Mouse (Mus musculus) thymus, postnatal 0 days (tissue): Measurements from ENCODE around the gene Timeless. TPM values are rescaled to one million over a fixed set of nuclear protein-coding genes. Genes with fewer than 3 reads are reported as not detected.

Source experiments
- DNase-seq: peaks from one replicate; pipeline ENCODE4 v3.0.0-alpha.2; 2015; ENCODE audit warnings: low spot score
- polyA plus RNA-seq: library from polyadenylated mRNA; unstranded; fragments of >200 nt; fragmentation: Nextera tagmentation; extraction: Ambion mirVana; gene quantifications from 2 replicates; pipeline ENCODE4 v1.2.1, GENCODE M21; 2015

Timeless gene
- polyA plus RNA-seq, 1 experiment from 2014 or later = 59.7 TPM

- DNase-seq = no peak
These were observed 64.7 kb downstream of the Timeless start for GRCm38 (mm10) chr10:128296370-128297090.

DNA sequence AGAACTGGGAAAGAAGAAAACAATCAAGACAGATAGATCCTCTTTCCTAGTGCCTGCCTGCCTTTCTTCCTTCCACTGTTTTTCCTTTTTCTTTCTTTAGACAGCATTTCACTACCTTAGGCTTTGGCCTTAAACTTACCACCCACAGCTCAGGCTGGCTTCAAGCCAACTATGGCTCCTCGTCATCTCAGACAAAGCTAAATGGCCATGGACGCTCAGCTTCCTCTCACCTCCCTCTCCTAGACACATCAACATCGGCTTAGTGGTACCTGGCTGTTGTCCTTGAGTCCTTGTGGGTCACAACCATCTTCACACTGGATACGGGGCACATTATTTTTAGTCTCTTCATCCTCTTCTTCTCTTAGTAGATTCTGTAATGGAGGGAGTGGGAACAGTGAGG, 65.4 kb downstream of the Timeless start:
- DNase-seq = no peak

GRCm38 (mm10) chr10:128297622-128298021, 65.8 kb downstream of the Timeless start:
- no peak for DNase-seq

DNA sequence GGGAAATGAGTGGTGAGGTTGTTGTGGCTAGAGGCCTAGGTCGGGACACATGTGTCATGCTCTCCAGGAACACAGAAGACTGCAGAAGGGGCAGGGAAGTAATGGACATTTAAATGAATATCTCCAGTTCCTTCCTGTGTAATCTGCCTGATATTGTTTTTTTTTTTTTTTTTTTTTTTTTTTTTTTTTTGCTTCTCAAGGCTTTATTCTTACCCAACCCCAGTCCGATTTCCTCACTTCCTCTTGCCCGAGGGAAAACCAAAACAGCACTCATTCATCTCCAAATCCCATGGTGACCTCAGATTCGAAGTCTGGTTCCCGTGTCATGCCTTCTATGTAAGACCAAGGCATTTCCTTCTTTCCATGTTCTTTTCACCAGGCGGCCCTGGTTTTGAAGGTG, 66.4 kb downstream of the Timeless start:
- no peak for DNase-seq

- DNase-seq = no peak
These were observed 66.9 kb downstream of the Timeless start, which contains the start of gene Il23a for GRCm38 (mm10) chr10:128298702-128299171. Gene Il23a, minus strand, starts transcription at chr10:128298752.

DNA sequence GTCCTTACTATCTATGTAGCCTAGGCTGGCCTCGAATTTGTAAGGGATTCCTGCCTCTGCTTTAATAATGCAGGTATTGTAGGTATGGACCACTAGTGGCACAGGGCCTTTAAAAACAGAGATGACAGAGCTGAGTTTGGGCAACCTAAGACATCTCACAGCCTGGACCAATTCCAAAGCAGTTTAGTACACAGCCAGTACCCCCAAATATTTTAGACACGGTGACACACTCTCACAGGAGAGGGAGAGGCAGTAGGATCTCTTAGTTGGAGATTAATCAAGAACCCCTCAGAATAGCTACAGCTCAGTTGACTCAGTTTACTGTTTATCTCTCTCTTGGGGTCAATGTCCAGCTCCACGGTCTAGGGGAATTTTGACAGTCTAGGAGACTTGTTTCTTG, 70.5 kb downstream of the Timeless start:
- no peak for DNase-seq

Other genes with a start within 250 kb of the Timeless start
- gene Hsd17b6, start 224.5 kb upstream of the Timeless start, polyA plus RNA-seq = 0.16 and 0.22 TPM in 2 replicates
- 89.6 and 98.8 TPM in 2 replicates for gene Prim1, start 216.9 kb upstream of the Timeless start, polyA plus RNA-seq
- gene Naca, start 196.5 kb upstream of the Timeless start, polyA plus RNA-seq = 829 and 868 TPM in 2 replicates
- 401 and 422 TPM in 2 replicates for gene Ptges3, start 173.1 kb upstream of the Timeless start, polyA plus RNA-seq
- gene Atp5b, start 148.8 kb upstream of the Timeless start, polyA plus RNA-seq = 2,017 and 2,181 TPM in 2 replicates
- gene Baz2a, start 140.5 kb upstream of the Timeless start, polyA plus RNA-seq = 21.5 and 27.5 TPM in 2 replicates
- 14.1 and 17.3 TPM in 2 replicates for gene Rbms2, start 51.8 kb upstream of the Timeless start, polyA plus RNA-seq
- gene Gls2, start 37.6 kb upstream of the Timeless start, polyA plus RNA-seq = 0.78 and 1.5 TPM in 2 replicates
- gene Spryd4, start 20.3 kb upstream of the Timeless start, polyA plus RNA-seq = 15.4 and 17.1 TPM in 2 replicates
- gene Mip, start 6.2 kb upstream of the Timeless start, polyA plus RNA-seq = 0.06 TPM in 1 of 2 replicates, not detected in the other
- gene Apon, start 22.0 kb downstream of the Timeless start, polyA plus RNA-seq = 0.28 and 0.40 TPM in 2 replicates
- gene Apof, start 36.6 kb downstream of the Timeless start, polyA plus RNA-seq = 0.17 TPM in 1 of 2 replicates, not detected in the other
- gene Stat2, start 38.5 kb downstream of the Timeless start, polyA plus RNA-seq = 22.6 and 25.1 TPM in 2 replicates
- gene Il23a, start 66.7 kb downstream of the Timeless start, polyA plus RNA-seq = 2.5 and 3.1 TPM in 2 replicates
- 26.2 and 31.8 TPM in 2 replicates for gene Pan2, start 71.3 kb downstream of the Timeless start, polyA plus RNA-seq
- 223 and 247 TPM in 2 replicates for gene Cnpy2, start 90.4 kb downstream of the Timeless start, polyA plus RNA-seq
- 154 and 157 TPM in 2 replicates for gene Cs, start 105.7 kb downstream of the Timeless start, polyA plus RNA-seq
- gene Coq10a, start 136.9 kb downstream of the Timeless start, polyA plus RNA-seq = 17.1 and 21.8 TPM in 2 replicates
- gene Ankrd52, start 145.1 kb downstream of the Timeless start, polyA plus RNA-seq = 7.4 and 9.9 TPM in 2 replicates
- 0.38 and 0.44 TPM in 2 replicates for gene Slc39a5, start 169.2 kb downstream of the Timeless start, polyA plus RNA-seq
- gene Nabp2, start 179.4 kb downstream of the Timeless start, polyA plus RNA-seq = 59.0 and 68.0 TPM in 2 replicates
- 30.0 and 31.7 TPM in 2 replicates for gene Rnf41, start 179.6 kb downstream of the Timeless start, polyA plus RNA-seq
- 37.2 and 41.7 TPM in 2 replicates for gene Smarcc2, start 227.2 kb downstream of the Timeless start, polyA plus RNA-seq